In the genomic region with DNA sequence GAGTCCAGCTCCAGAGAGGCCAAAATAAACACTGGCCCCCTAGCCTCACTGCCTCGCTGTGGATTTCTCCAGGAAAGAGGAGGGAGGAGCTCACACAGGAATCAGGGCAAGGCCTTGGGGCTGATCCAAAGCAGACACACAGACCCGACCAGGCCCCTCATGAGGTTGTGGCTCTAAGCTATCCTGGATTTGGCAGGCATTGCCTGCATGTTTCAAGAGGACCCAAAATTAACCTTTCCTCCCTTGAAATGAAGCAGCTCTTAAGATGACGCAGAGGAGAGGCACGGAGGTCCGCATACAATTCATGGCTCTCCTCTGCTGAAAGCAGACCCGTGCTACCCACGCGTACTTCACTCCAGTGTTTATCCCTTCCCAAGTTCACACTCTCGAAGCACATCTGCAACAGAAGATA, we compare ENCODE assay signal across 9 mouse cellular contexts. TPM values are rescaled to one million over a fixed set of nuclear protein-coding genes. Genes with fewer than 3 reads are reported as not detected.
DNase-seq lines count a peak whose midpoint lies in the region; ATAC-seq lines count a peak whose summit lies in the region.
"Had no signal": no experiment of that assay in that cellular context is flagged by ENCODE, and none has a peak within 500 bp of the region (broad histone marks: within the 10 kb centered on the region; RNA-seq: fewer than 3 reads in every experiment).

No protein-coding gene starts in this region.

- H3K4me1 ChIP-seq in heart, embryonic 10.5 days: peaks cover 29% of the 10 kb centered on the region
- peaks cover 18% of the 10 kb centered on the region; the same call in 1 of the 2 replicates for H3K4me1 ChIP-seq in stomach, embryonic 14.5 days (ENCODE audit: control insufficient read depth, insufficient read depth, low read length)

- peak overlapping the region; percentile 70 for H3K27ac ChIP-seq in heart, embryonic 10.5 days
- peak overlapping the region; percentile 55; the same call in 1 of the 2 replicates for H3K27ac ChIP-seq in stomach, embryonic 14.5 days (ENCODE audit: low read length)

- H3K9me3 ChIP-seq in heart, embryonic 10.5 days: no peaks in the 10 kb centered on the region
- H3K9me3 ChIP-seq in stomach, embryonic 14.5 days (ENCODE audit: control insufficient read depth, low read depth, low read length): no peaks in the 10 kb centered on the region

- no peak overlapping the region for H3K9ac ChIP-seq in stomach, embryonic 14.5 days (replicated peaks; ENCODE audit: low read depth, low read length)

- no peak overlapping the region for H3K4me3 ChIP-seq in heart, embryonic 10.5 days
- no peak overlapping the region for H3K4me3 ChIP-seq in stomach, embryonic 14.5 days (ENCODE audit: low read depth, low read length)

- 33% methylated on average over 9 of the region's 9 CpGs for WGBS in heart, embryonic 10.5 days
- 22% methylated on average over 9 of the region's 9 CpGs for WGBS in stomach, embryonic 14.5 days

- peak; percentile 41 for DNase-seq in gastrocnemius, postnatal 14 days
- DNase-seq in gastrocnemius, adult 18-20 months (ENCODE audit: low spot score): no peak
- DNase-seq in heart, embryonic 10.5 days (ENCODE audit: low spot score): peak; percentile 81
- peak; percentile 73 for DNase-seq in kidney, postnatal 10 days
- no peak for DNase-seq in layer of hippocampus, adult 8-10 months (ENCODE audit: low spot score in 2 of 2)
- no peak for DNase-seq in left cerebral cortex, adult 11 months (ENCODE audit: low spot score)

- ATAC-seq in stomach, embryonic 14.5 days (ENCODE audit: insufficient number of reproducible peaks, insufficient read depth, low FRiP score, low read depth): peak; percentile 75
- ATAC-seq in erythroid progenitor cell, adult 5-6 weeks (replicated peaks; ENCODE audit: low FRiP score, poor library complexity, severe bottlenecking): no peak

- intact Hi-C loops in gastrocnemius, postnatal 14 days (cut with DNase I; ENCODE audit: low total_unique reads): no loop called here

- peak overlapping the region; percentile 12; the same call in 1 of the 2 replicates for H3K4me2 ChIP-seq in stomach, embryonic 14.5 days (replicated peaks; ENCODE audit: low read depth, low read length)

- 0 out of 2 replicates have a peak, but pooled peaks cover under 1% of the 10 kb centered on the region for H3K36me3 ChIP-seq in heart, embryonic 10.5 days
- no peaks in the 10 kb centered on the region for H3K36me3 ChIP-seq in stomach, embryonic 14.5 days (ENCODE audit: control insufficient read depth, insufficient read depth, low read length)

- no peaks in the 10 kb centered on the region for H3K27me3 ChIP-seq in heart, embryonic 10.5 days (ENCODE audit: insufficient read depth, poor library complexity, severe bottlenecking)
- no peaks in the 10 kb centered on the region for H3K27me3 ChIP-seq in stomach, embryonic 14.5 days (ENCODE audit: control insufficient read depth, insufficient read depth, low read length)

RNA-seq across cellular contexts. Expression of a gene that starts 46.5 kb away (rescaled TPM):
- total RNA-seq in gastrocnemius, postnatal 14 days (2021): 10 to 100 TPM; 27.5 to 31.9 TPM
- 10 to 100 TPM; 10.1 to 15.8 TPM for total RNA-seq in gastrocnemius, adult 18-20 months (2021)
- 6.7 and 21.0 TPM in 2 replicates for polyA plus RNA-seq in heart, embryonic 10.5 days (2016; fragmentation: Nextera tagmentation; extraction: Ambion mirVana)
- 60.4 and 62.2 TPM in 2 replicates for polyA plus RNA-seq in stomach, embryonic 14.5 days (2014; fragmentation: Nextera tagmentation; extraction: Ambion mirVana)
- 1 to 10 TPM; 5.3 to 7.2 (median 6.8) TPM for total RNA-seq in layer of hippocampus, adult 8-10 months (2022)
- total RNA-seq in erythroid progenitor cell, adult 5-6 weeks (2015; ENCODE audit: low replicate concordance): 0.36 and 0.42 TPM in 2 replicates
- 0.90 TPM in 1 of 2 replicates, not detected in the other for total RNA-seq in erythroid progenitor cell, adult 5-6 weeks (2017; ENCODE audit: low replicate concordance)
- total RNA-seq: neutrophil, adult 5-6 weeks had no signal

Comparison
In these comparisons a context has a peak if more than half of its experiments do, and no peak if none do; other contexts are left out.
1. DNase-seq: peak in gastrocnemius, postnatal 14 days (single experiment), heart, embryonic 10.5 days (single experiment) and kidney, postnatal 10 days (single experiment); none in gastrocnemius, adult 18-20 months (single experiment), layer of hippocampus, adult 8-10 months (0 of 2) and left cerebral cortex, adult 11 months (single experiment).